Mouse (Mus musculus): ENCODE measurements around the gene Zbtb12. TPM values are rescaled to one million over a fixed set of nuclear protein-coding genes. Genes with fewer than 3 reads are reported as not detected.

Gene Zbtb12
- polyA plus RNA-seq, 1 experiment, result 4.9 TPM

GRCm38 (mm10) chr17:34915410-34915831 is 36.1 kb downstream of the Zbtb12 start:
- Histone ChIP-seq H3K27ac (ENCODE audit: insufficient read depth, low read length) (no peak overlapping the region), H3K4me3 (ENCODE audit: insufficient read depth, low read length) (no peak overlapping the region), H3K4me1 (ENCODE audit: control insufficient read depth, insufficient read depth, low read length) (no peaks in the 10 kb centered on the region)
- no peak for TF ChIP-seq CTCF (IDR thresholded peaks at IDR 0.05; ENCODE audit: extremely low read depth, insufficient read depth, low read length)
- no peak for TF ChIP-seq POLR2A (IDR thresholded peaks at IDR 0.05; ENCODE audit: extremely low read depth, insufficient read depth, low read length)

GRCm38 (mm10) chr17:34916316-34916715 is 37.0 kb downstream of the Zbtb12 start:
- Histone ChIP-seq H3K4me1 (ENCODE audit: control insufficient read depth, insufficient read depth, low read length) (no peaks in the 10 kb centered on the region), H3K27ac (ENCODE audit: insufficient read depth, low read length) (no peak overlapping the region), H3K4me3 (ENCODE audit: insufficient read depth, low read length) (no peak overlapping the region)
- TF ChIP-seq POLR2A (IDR thresholded peaks at IDR 0.05; ENCODE audit: extremely low read depth, insufficient read depth, low read length) (no peak), CTCF (IDR thresholded peaks at IDR 0.05; ENCODE audit: extremely low read depth, insufficient read depth, low read length) (no peak)

GRCm38 (mm10) chr17:34917188-34917587 is 37.9 kb downstream of the Zbtb12 start:
- Histone ChIP-seq H3K4me1 (ENCODE audit: control insufficient read depth, insufficient read depth, low read length) (no peaks in the 10 kb centered on the region), H3K27ac (ENCODE audit: insufficient read depth, low read length) (no peak overlapping the region), H3K4me3 (ENCODE audit: insufficient read depth, low read length) (no peak overlapping the region)
- TF ChIP-seq CTCF (IDR thresholded peaks at IDR 0.05; ENCODE audit: extremely low read depth, insufficient read depth, low read length) (no peak), POLR2A (IDR thresholded peaks at IDR 0.05; ENCODE audit: extremely low read depth, insufficient read depth, low read length) (no peak)

GRCm38 (mm10) chr17:34922939-34923338 is 43.7 kb downstream of the Zbtb12 start:
- no peak for TF ChIP-seq POLR2A (IDR thresholded peaks at IDR 0.05; ENCODE audit: extremely low read depth, insufficient read depth, low read length)
- TF ChIP-seq CTCF (IDR thresholded peaks at IDR 0.05; ENCODE audit: extremely low read depth, insufficient read depth, low read length), result 0 out of 2 replicates have a peak, but pooled peaks have one; percentile 13
- Histone ChIP-seq H3K4me3 (ENCODE audit: insufficient read depth, low read length) (no peak overlapping the region), H3K4me1 (ENCODE audit: control insufficient read depth, insufficient read depth, low read length) (peaks cover 2% of the 10 kb centered on the region), H3K27ac (ENCODE audit: insufficient read depth, low read length) (no peak overlapping the region)

- no peak overlapping the region for H3K27ac ChIP-seq (ENCODE audit: insufficient read depth, low read length)
- H3K4me3 ChIP-seq (ENCODE audit: insufficient read depth, low read length), result no peak overlapping the region
- peaks cover 2% of the 10 kb centered on the region for H3K4me1 ChIP-seq (ENCODE audit: control insufficient read depth, insufficient read depth, low read length)
- no peak for TF ChIP-seq POLR2A (IDR thresholded peaks at IDR 0.05; ENCODE audit: extremely low read depth, insufficient read depth, low read length)
- no peak for TF ChIP-seq CTCF (IDR thresholded peaks at IDR 0.05; ENCODE audit: extremely low read depth, insufficient read depth, low read length)
Observed at GRCm38 (mm10) chr17:34924258-34924657, 45.0 kb downstream of the Zbtb12 start.

GRCm38 (mm10) chr17:34927306-34928019 is 48.2 kb downstream of the Zbtb12 start:
- TF ChIP-seq POLR2A (IDR thresholded peaks at IDR 0.05; ENCODE audit: extremely low read depth, insufficient read depth, low read length), result no peak
- no peak for TF ChIP-seq CTCF (IDR thresholded peaks at IDR 0.05; ENCODE audit: extremely low read depth, insufficient read depth, low read length)
- Histone ChIP-seq H3K4me3 (ENCODE audit: insufficient read depth, low read length) (no peak overlapping the region), H3K4me1 (ENCODE audit: control insufficient read depth, insufficient read depth, low read length) (peaks cover 2% of the 10 kb centered on the region), H3K27ac (ENCODE audit: insufficient read depth, low read length) (no peak overlapping the region)

- TF ChIP-seq POLR2A (IDR thresholded peaks at IDR 0.05; ENCODE audit: extremely low read depth, insufficient read depth, low read length) (no peak), CTCF (IDR thresholded peaks at IDR 0.05; ENCODE audit: extremely low read depth, insufficient read depth, low read length) (no peak)
- Histone ChIP-seq H3K4me1 (ENCODE audit: control insufficient read depth, insufficient read depth, low read length) (peaks cover 2% of the 10 kb centered on the region), H3K4me3 (ENCODE audit: insufficient read depth, low read length) (no peak overlapping the region), H3K27ac (ENCODE audit: insufficient read depth, low read length) (no peak overlapping the region)
Observed at GRCm38 (mm10) chr17:34928841-34929240, 49.6 kb downstream of the Zbtb12 start.

GRCm38 (mm10) chr17:34931061-34931734 is 51.9 kb downstream of the Zbtb12 start, which contains the start of gene Neu1:
Neu1 (plus strand) TSS chr17:34931253.
- Histone ChIP-seq H3K4me3 (ENCODE audit: insufficient read depth, low read length) (peak within 1 kb of the TSS; percentile 91), H3K4me1 (ENCODE audit: control insufficient read depth, insufficient read depth, low read length) (peaks cover 2% of the 10 kb centered on the region), H3K27ac (ENCODE audit: insufficient read depth, low read length) (peak within 1 kb of the TSS; percentile 81)
- TF ChIP-seq POLR2A (IDR thresholded peaks at IDR 0.05; ENCODE audit: extremely low read depth, insufficient read depth, low read length), result peak; percentile 69; the same call in 1 of the 2 replicates
- peak; percentile 48 for TF ChIP-seq CTCF (IDR thresholded peaks at IDR 0.05; ENCODE audit: extremely low read depth, insufficient read depth, low read length)

- TF ChIP-seq POLR2A (IDR thresholded peaks at IDR 0.05; ENCODE audit: extremely low read depth, insufficient read depth, low read length), result no peak
- TF ChIP-seq CTCF (IDR thresholded peaks at IDR 0.05; ENCODE audit: extremely low read depth, insufficient read depth, low read length), result no peak
- peak overlapping the region; percentile 81; the same call in 1 of the 2 replicates for H3K27ac ChIP-seq (ENCODE audit: insufficient read depth, low read length)
- H3K4me1 ChIP-seq (ENCODE audit: control insufficient read depth, insufficient read depth, low read length), result peaks cover 2% of the 10 kb centered on the region
- peak overlapping the region; percentile 91 for H3K4me3 ChIP-seq (ENCODE audit: insufficient read depth, low read length)
Observed at GRCm38 (mm10) chr17:34931735-34932098, 52.4 kb downstream of the Zbtb12 start.

- H3K27ac ChIP-seq (ENCODE audit: insufficient read depth, low read length), result no peak overlapping the region
- no peaks in the 10 kb centered on the region for H3K4me1 ChIP-seq (ENCODE audit: control insufficient read depth, insufficient read depth, low read length)
- TF ChIP-seq CTCF (IDR thresholded peaks at IDR 0.05; ENCODE audit: extremely low read depth, insufficient read depth, low read length) (no peak), POLR2A (IDR thresholded peaks at IDR 0.05; ENCODE audit: extremely low read depth, insufficient read depth, low read length) (no peak)
- H3K4me3 ChIP-seq (ENCODE audit: insufficient read depth, low read length), result peak overlapping the region; percentile 91
Observed at GRCm38 (mm10) chr17:34932287-34932686, 53.0 kb downstream of the Zbtb12 start.
